In genomic region chr9:56884328-56884727, GRCm38 (mm10) we compare ENCODE assay signal across 25 mouse cellular contexts. TPM values are rescaled to one million over a fixed set of nuclear protein-coding genes. Genes with fewer than 3 reads are reported as not detected.
A peak's percentile ranks its signal among the peaks of the same experiment; 100 is the strongest.
DNase-seq lines count a peak whose midpoint lies in the region; ATAC-seq lines count a peak whose summit lies in the region.
"Had no signal": no experiment of that assay in that cellular context is flagged by ENCODE, and none has a peak within 500 bp of the region (broad histone marks: within the 10 kb centered on the region; RNA-seq: fewer than 3 reads in every experiment).

No protein-coding gene starts in this region.

- DNase-seq in frontal cortex, postnatal 25 days (ENCODE audit: low spot score in 2 of 2), result no peak
- peak; percentile 45 for DNase-seq in right cerebral cortex, adult 18-20 months
- DNase-seq in right cerebral cortex, postnatal 36 days (ENCODE audit: low spot score in 2 of 2), result no peak
- peak; percentile 19 for DNase-seq in right cerebral cortex, postnatal 14 days
- no peak for DNase-seq in right cerebral cortex, postnatal 25 days
- peak; percentile 76 for DNase-seq in brain, adult 2 months (ENCODE audit: low read depth, low spot score)
- no peak for DNase-seq in gastrocnemius, postnatal 36 days
- DNase-seq: adrenal gland, adult 2 months; adrenal gland, adult 8-10 months; adrenal gland, postnatal 10 days; adrenal gland, postnatal 14 days; adrenal gland, postnatal 25 days; adrenal gland, postnatal 36 days; B cell, adult 2 months; cerebellum, adult 11 months; cerebellum, adult 11-12 months; cerebellum, adult 18-20 months had no signal

- ATAC-seq in frontal cortex, adult (ENCODE audit: low TSS enrichment), result peak; percentile 84
- ATAC-seq: activated CD4-positive, CD25-positive, alpha-beta regulatory T cell, adult 4 months; CD4-positive, CD25-positive, alpha-beta regulatory T cell, adult 4 months; Patski had no signal

- intact Hi-C loops in gastrocnemius, postnatal 36 days (cut with DNase I), result no loop called here

RNA-seq across cellular contexts. Expression of gene Cspg4, which starts 19.5 kb away (rescaled TPM):
- 1 to 10 TPM; 5.7 to 8.2 TPM for total RNA-seq in gastrocnemius, postnatal 36 days (2021)

RNA-seq across cellular contexts. Expression of gene Odf3l1, which starts 19.8 kb away (rescaled TPM):
- not detected for total RNA-seq in gastrocnemius, postnatal 36 days (2021)
- total RNA-seq: CH12.LX, ES-E14, G1E, MEL had no signal

RNA-seq across cellular contexts. Expression of gene Snx33, which starts 43.8 kb away (rescaled TPM):
- 1 to 10 TPM; 3.9 to 4.0 TPM for total RNA-seq in gastrocnemius, postnatal 36 days (2021)

RNA-seq across cellular contexts. Expression of gene Imp3, which starts 52.9 kb away (rescaled TPM):
- 10 to 100 TPM; 40.0 to 46.9 TPM for total RNA-seq in gastrocnemius, postnatal 36 days (2021)

Comparison
In these comparisons a context has a peak if more than half of its experiments do, and no peak if none do; other contexts are left out.
1. DNase-seq: peak in right cerebral cortex, adult 18-20 months (single experiment), right cerebral cortex, postnatal 14 days (single experiment) and brain, adult 2 months (single experiment); none in frontal cortex, postnatal 25 days (0 of 2), right cerebral cortex, postnatal 36 days (0 of 2), right cerebral cortex, postnatal 25 days (single experiment) and gastrocnemius, postnatal 36 days (0 of 2).